Mouse (Mus musculus) thymus, postnatal 10 days (tissue): ENCODE measurements around the gene Olfr1167.
"Not testable (repeated sequence)": the region's sequence is repeated elsewhere in the genome, so short reads cannot be mapped to it uniquely, and the experiment has no call there.

Experiments used
- DNase-seq, 2 experiments: peaks; one replicate each; pipeline ENCODE4 v3.0.0; 2021; ENCODE audit warnings: low spot score in 2 of 2

The Olfr1167 gene

DNA sequence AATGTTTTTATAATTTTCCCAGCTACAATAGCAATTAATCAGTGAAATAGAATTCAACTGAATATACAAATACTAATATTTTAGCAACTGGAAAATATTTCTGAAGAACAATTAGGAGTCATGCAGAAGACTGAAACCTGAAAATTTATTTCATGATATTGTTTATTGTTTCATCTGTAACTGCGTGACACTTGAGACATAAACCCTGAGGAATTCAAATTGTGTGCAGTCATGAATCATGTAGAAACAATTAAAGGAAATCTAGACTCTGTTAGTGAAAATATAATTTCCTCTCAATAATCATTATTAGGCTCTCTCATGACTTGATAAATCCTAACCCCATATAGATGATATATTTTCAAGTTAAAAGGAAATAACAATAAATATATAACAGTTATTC, at the start of gene Olfr1167:
TSS of gene Olfr1167 (minus strand) at position 101 of the 400 bp plus-strand sequence.
- not testable (repeated sequence) for DNase-seq

DNA sequence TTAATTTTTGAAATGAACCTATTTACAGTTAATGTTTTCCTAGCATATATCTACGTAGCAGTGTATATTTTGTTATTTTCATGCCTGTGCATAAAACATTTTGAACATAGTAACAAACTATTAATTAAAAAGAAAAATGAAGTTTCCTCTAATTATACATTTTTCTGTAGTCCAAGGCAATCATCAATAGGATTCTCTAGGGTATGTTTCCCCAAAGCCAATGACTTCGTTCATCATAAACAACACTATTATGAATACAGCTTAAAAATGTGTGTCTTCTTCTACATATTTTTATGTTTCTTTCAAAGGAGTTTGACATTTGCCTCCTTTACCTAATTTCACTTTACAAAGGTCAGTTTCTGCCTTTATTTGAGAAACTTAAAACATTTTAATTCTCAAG, 26.6 kb upstream of the Olfr1167 start, which contains the start of gene Olfr1168:
TSS of gene Olfr1168 (plus strand) at position 301 of the 400 bp plus-strand sequence.
- no peak for DNase-seq

- DNase-seq, result no peak
Measured at GRCm38 (mm10) chr2:88128172-88128571, 26.8 kb downstream of the Olfr1167 start, which contains the start of gene Olfr1166. Gene Olfr1166 (minus strand): TSS chr2:88128272.
